In genomic region chr5:76139808-76140729, GRCm38 (mm10) we compare ENCODE assay signal across 8 mouse cellular contexts. TPM values are rescaled to one million over a fixed set of nuclear protein-coding genes. Genes with fewer than 3 reads are reported as not detected.
DNase-seq lines count a peak whose midpoint lies in the region; ATAC-seq and TF ChIP-seq lines count a peak whose summit lies in the region.

Gene Srd5a3 (plus strand): TSS chr5:76140271.

- H3K4me3 ChIP-seq in cortical plate, adult 2 months (ENCODE audit: insufficient read depth, low read length) = peak within 1 kb of the TSS; percentile 74

- ATAC-seq in activated CD4-positive, CD25-positive, alpha-beta regulatory T cell, adult 4 months = peak; percentile 97
- ATAC-seq in megakaryocyte progenitor cell, adult 5-6 weeks (replicated peaks; ENCODE audit: poor library complexity) = peak; percentile 84

- peak within 1 kb of the TSS; percentile 95 for H3K27ac ChIP-seq in cortical plate, adult 2 months (ENCODE audit: insufficient read depth, low read length)

- TF ChIP-seq POLR2A in cortical plate, adult 2 months (IDR thresholded peaks at IDR 0.05; ENCODE audit: extremely low read depth, insufficient read depth, low read length) = peak; percentile 59

- peak; percentile 29; the same call in 1 of the 2 replicates for TF ChIP-seq CTCF in cortical plate, adult 2 months (IDR thresholded peaks at IDR 0.05; ENCODE audit: extremely low read depth, insufficient read depth, low read length)

- no peaks in the 10 kb centered on the region; the same call in 1 of the 2 replicates for H3K4me1 ChIP-seq in cortical plate, adult 2 months (ENCODE audit: control insufficient read depth, insufficient read depth, low read length)

- peak; percentile 97 for DNase-seq in gastrocnemius, postnatal 10 days
- DNase-seq in induced T-regulatory cell, adult 2 months (ENCODE audit: low read depth) = peak; percentile 98
- DNase-seq in left cerebral cortex, adult 9 months (ENCODE audit: low spot score in 2 of 2) = peak; percentile 80 to 94
- peak; percentile 96 for DNase-seq in right cerebral cortex, postnatal 14 days
- peak; percentile 91 to 95 for DNase-seq in urinary bladder, postnatal 36 days (ENCODE audit: low spot score in 2 of 2)

RNA-seq across cellular contexts. Expression of gene Srd5a3, which starts in this region (rescaled TPM):
- polyA plus RNA-seq in activated CD4-positive, CD25-positive, alpha-beta regulatory T cell, adult 4 months (2017; shearing (Covaris generic)) = 10 to 100 TPM; 28.2 to 36.6 TPM
- 24.5 and 26.6 TPM in 2 replicates for polyA plus RNA-seq in cortical plate, adult 2 months (2012; rRNA removed)
- total RNA-seq in gastrocnemius, postnatal 10 days (2021) = 10 to 100 TPM in 1 of 2 experiments, 1 to 10 TPM in 1; 9.0 to 11.2 TPM
- total RNA-seq in megakaryocyte progenitor cell, adult 5-6 weeks (2015) = 42.1 and 52.7 TPM in 2 replicates
- total RNA-seq in megakaryocyte progenitor cell, adult 5-6 weeks (2017) = 26.5 and 35.5 TPM in 2 replicates

Comparison
In these comparisons a context has a peak if more than half of its experiments do, and no peak if none do; other contexts are left out.
1. Peak in every context shown above with its lines: DNase-seq, ATAC-seq, H3K4me3 ChIP-seq and H3K27ac ChIP-seq.